Mouse (Mus musculus): ENCODE results near the gene Srebf2. TPM values are rescaled to one million over a fixed set of nuclear protein-coding genes. Genes with fewer than 3 reads are reported as not detected.
A peak's percentile ranks its signal among the peaks of the same experiment; 100 is the strongest.

Srebf2 gene
- polyA plus RNA-seq, 1 experiment from 2014 or later = 172 TPM

DNA sequence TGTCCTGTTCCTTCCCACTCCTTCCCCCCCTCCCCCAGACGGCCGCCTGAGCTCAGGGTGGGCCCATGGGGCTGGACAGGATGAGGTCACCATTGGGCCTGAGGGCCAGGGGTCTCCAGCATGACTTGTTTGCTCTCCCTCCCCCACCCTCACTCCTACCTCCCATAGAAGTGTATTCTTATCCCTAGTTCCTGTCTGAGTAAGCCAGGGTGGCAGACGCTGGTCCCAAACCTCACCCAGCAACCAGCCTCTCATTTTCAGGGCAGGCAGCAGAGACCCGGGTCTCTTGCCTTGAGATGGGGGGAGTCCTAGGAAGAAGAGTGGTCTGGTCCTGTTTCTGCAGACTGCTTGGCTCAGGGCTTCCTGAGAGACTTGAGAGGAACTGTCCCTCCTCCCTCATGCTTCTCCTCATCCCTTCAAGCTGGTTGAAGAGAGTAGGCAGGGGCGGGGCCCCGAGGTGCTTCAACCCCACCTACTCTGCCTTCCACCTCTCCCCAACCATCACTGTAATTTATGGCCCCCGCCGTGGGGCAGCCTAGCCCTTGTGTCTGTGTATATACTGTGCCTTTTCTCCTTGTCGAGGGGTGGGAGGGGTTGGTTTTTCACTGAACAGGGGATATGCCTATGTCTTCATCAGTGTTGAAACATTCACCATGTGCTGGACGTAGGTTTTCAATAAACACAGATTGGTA is 57.8 kb downstream of the Srebf2 start:
- no peak overlapping the region for H3K9ac ChIP-seq
- WGBS = 53% methylated on average over 10 of the region's 10 CpGs
- H3K27me3 ChIP-seq (replicated peaks) = peaks cover 44% of the 10 kb centered on the region
- H3K4me2 ChIP-seq (replicated peaks) = no peak overlapping the region
- H3K27ac ChIP-seq = no peak overlapping the region
- peaks cover 38% of the 10 kb centered on the region for H3K36me3 ChIP-seq
- no peaks in the 10 kb centered on the region for H3K9me3 ChIP-seq
- no peak overlapping the region for H3K4me3 ChIP-seq (replicated peaks)
- H3K4me1 ChIP-seq (replicated peaks) = peaks cover 12% of the 10 kb centered on the region; the same call in 1 of the 2 replicates
- ATAC-seq = 0 out of 2 replicates have a peak, but pooled peaks have one; percentile 27

- H3K27me3 ChIP-seq (replicated peaks) = peaks cover 62% of the 10 kb centered on the region
- H3K4me1 ChIP-seq (replicated peaks) = peaks cover 14% of the 10 kb centered on the region
- peaks cover 24% of the 10 kb centered on the region for H3K36me3 ChIP-seq
- H3K9me3 ChIP-seq = no peaks in the 10 kb centered on the region
- no peak overlapping the region for H3K4me2 ChIP-seq (replicated peaks)
- 56% methylated on average over 9 of the region's 9 CpGs for WGBS
- peak; percentile 74 for ATAC-seq
- H3K4me3 ChIP-seq (replicated peaks) = no peak overlapping the region
- H3K9ac ChIP-seq = no peak overlapping the region
- no peak overlapping the region for H3K27ac ChIP-seq
Measured at GRCm38 (mm10) chr15:82206365-82207104, 59.6 kb downstream of the Srebf2 start.

GRCm38 (mm10) chr15:82207105-82207459 is 60.1 kb downstream of the Srebf2 start:
- H3K4me1 ChIP-seq (replicated peaks) = peaks cover 20% of the 10 kb centered on the region
- ATAC-seq = no peak
- no peak overlapping the region for H3K4me3 ChIP-seq (replicated peaks)
- H3K27me3 ChIP-seq (replicated peaks) = peaks cover 67% of the 10 kb centered on the region
- no peak overlapping the region for H3K9ac ChIP-seq
- WGBS = 29% methylated on average over 34 of the region's 34 CpGs
- peaks cover 19% of the 10 kb centered on the region for H3K36me3 ChIP-seq
- H3K9me3 ChIP-seq = no peaks in the 10 kb centered on the region
- no peak overlapping the region for H3K4me2 ChIP-seq (replicated peaks)
- no peak overlapping the region for H3K27ac ChIP-seq

DNA sequence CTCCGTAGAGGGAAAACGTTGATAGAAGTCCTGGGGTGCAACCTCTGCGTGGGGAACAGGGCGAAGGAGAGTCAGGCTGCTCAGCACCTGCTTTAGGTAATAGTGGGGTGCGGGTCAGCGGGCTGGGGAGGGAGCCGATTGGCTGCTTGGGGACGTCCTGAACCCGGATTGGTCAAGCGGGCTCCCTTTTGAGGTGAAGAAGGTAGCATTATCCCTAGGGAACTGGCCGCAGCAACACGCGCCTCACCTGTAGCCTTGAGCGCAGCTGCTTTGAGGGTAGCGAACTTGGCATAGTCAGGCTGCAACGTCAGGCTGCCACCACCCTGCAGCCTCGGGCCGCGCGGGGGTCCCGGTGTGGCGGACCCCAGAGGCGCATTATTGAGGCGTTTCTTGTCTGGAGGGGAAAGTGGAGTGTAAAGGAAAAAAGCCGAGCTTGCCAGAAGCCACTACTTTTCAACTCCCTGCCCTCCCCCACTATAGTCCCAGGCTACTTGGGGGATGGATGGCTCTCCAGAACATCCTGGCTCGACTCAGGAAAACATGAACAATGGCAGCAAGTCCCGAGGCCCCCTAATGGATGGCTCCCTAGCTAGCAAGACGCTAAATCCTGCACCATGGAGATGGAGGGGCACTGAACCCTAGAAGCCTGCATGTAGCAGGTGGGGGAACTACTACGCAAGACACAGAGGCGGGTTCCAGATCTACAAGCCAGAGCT is 60.7 kb downstream of the Srebf2 start:
- Histone ChIP-seq H3K4me1 (replicated peaks) (peaks cover 26% of the 10 kb centered on the region), H3K4me2 (replicated peaks) (no peak overlapping the region), H3K9ac (no peak overlapping the region), H3K27ac (no peak overlapping the region), H3K27me3 (replicated peaks) (peaks cover 73% of the 10 kb centered on the region), H3K9me3 (no peaks in the 10 kb centered on the region), H3K4me3 (replicated peaks) (no peak overlapping the region), H3K36me3 (peaks cover 19% of the 10 kb centered on the region)
- ATAC-seq = no peak
- 25% methylated on average over 30 of the region's 30 CpGs for WGBS

DNA sequence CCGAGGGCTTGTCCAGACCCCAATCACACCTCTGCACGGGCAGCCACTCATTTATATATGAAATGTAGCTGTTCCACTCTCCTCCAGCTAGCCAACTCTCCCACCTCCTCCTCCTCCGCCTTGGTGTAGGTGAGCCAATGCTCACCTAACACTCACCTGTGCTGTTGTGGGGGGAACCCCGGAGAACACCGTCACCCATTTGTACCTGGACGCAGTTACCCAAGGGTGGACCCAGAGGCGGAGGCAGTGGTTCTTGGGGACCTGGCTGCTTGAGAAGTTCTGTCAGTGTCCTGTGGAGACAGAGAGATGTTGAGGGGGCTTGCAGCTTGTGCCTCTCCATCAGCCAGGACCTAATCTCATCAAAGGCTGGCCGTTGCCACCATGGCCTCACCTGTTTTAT is 61.3 kb downstream of the Srebf2 start:
- Histone ChIP-seq H3K9me3 (no peaks in the 10 kb centered on the region), H3K27ac (no peak overlapping the region), H3K27me3 (replicated peaks) (peaks cover 79% of the 10 kb centered on the region), H3K4me1 (replicated peaks) (peaks cover 28% of the 10 kb centered on the region), H3K36me3 (peaks cover 12% of the 10 kb centered on the region), H3K4me3 (replicated peaks) (no peak overlapping the region), H3K9ac (no peak overlapping the region), H3K4me2 (replicated peaks) (no peak overlapping the region)
- no peak for ATAC-seq
- 85% methylated on average over 8 of the region's 8 CpGs for WGBS

DNA sequence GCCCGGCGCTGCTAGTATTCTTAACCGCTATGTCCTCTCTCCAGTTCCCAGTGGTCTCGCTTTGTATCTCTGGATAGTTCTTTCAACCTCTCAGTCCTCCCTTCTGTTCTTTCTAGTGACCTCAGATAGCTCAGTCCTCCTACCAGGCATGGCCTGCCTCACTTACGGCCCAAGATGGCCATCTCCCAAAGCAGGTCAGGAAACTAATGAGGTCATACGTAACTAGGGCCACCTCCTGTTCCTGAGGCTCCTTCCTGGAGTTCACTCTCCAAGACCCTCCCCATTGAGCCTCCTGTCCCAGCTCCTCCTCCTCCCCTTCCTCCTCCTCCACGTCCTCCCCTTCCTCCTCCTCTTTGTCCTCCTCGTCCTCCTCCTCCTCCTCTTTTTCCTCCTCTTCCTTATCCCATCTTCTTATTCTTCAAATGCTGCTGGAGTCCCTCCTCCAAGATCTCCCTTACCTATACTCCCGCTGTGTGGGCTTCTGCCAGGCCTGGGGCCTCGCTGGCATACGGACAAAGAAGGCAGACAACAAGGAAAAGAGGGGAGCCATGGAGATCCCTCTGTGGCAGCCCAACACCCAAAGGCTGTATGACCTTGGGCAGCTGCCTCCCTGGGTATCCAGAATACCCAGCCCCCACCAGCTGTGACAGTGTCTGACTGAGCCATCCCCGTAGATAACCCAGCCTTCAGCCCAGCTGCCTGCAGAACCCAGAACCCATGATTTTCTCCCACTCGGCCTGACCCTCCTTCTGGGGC is 62.5 kb downstream of the Srebf2 start:
- Histone ChIP-seq H3K27ac (no peak overlapping the region), H3K36me3 (0 out of 2 replicates have a peak, but pooled peaks cover 2% of the 10 kb centered on the region), H3K9ac (no peak overlapping the region), H3K4me1 (replicated peaks) (peaks cover 28% of the 10 kb centered on the region), H3K27me3 (replicated peaks) (peaks cover 85% of the 10 kb centered on the region), H3K4me2 (replicated peaks) (no peak overlapping the region), H3K4me3 (replicated peaks) (no peak overlapping the region), H3K9me3 (no peaks in the 10 kb centered on the region)
- 81% methylated on average over 13 of the region's 13 CpGs for WGBS
- ATAC-seq = no peak

GRCm38 (mm10) chr15:82210801-82211200 is 63.8 kb downstream of the Srebf2 start:
- Histone ChIP-seq H3K9me3 (no peaks in the 10 kb centered on the region), H3K27me3 (replicated peaks) (peaks cover 89% of the 10 kb centered on the region), H3K4me2 (replicated peaks) (no peak overlapping the region), H3K4me3 (replicated peaks) (no peak overlapping the region), H3K4me1 (replicated peaks) (peaks cover 28% of the 10 kb centered on the region), H3K27ac (no peak overlapping the region), H3K36me3 (0 out of 2 replicates have a peak, but pooled peaks cover 2% of the 10 kb centered on the region), H3K9ac (no peak overlapping the region)
- WGBS = 52% methylated on average over 1 of the region's 1 CpGs
- no peak for ATAC-seq

- Histone ChIP-seq H3K4me1 (replicated peaks) (peaks cover 25% of the 10 kb centered on the region), H3K36me3 (no peaks in the 10 kb centered on the region), H3K9me3 (no peaks in the 10 kb centered on the region), H3K9ac (no peak overlapping the region), H3K27ac (no peak overlapping the region), H3K4me2 (replicated peaks) (peak overlapping the region; percentile 74), H3K27me3 (replicated peaks) (peaks cover 89% of the 10 kb centered on the region), H3K4me3 (replicated peaks) (peak overlapping the region; percentile 36)
- no peak for ATAC-seq
- 2% methylated on average over 11 of the region's 11 CpGs for WGBS
Measured at GRCm38 (mm10) chr15:82211281-82211680, 64.3 kb downstream of the Srebf2 start.

GRCm38 (mm10) chr15:82211911-82212751 is 65.2 kb downstream of the Srebf2 start:
- under 1% methylated on average over 110 of the region's 112 CpGs for WGBS
- H3K4me3 ChIP-seq (replicated peaks) = peak overlapping the region; percentile 36
- peaks cover 89% of the 10 kb centered on the region for H3K27me3 ChIP-seq (replicated peaks)
- H3K9ac ChIP-seq = no peak overlapping the region
- H3K36me3 ChIP-seq = no peaks in the 10 kb centered on the region
- H3K27ac ChIP-seq = no peak overlapping the region
- H3K4me1 ChIP-seq (replicated peaks) = peaks cover 19% of the 10 kb centered on the region
- no peaks in the 10 kb centered on the region for H3K9me3 ChIP-seq
- ATAC-seq = peak; percentile 57
- H3K4me2 ChIP-seq (replicated peaks) = peak overlapping the region; percentile 74

DNA sequence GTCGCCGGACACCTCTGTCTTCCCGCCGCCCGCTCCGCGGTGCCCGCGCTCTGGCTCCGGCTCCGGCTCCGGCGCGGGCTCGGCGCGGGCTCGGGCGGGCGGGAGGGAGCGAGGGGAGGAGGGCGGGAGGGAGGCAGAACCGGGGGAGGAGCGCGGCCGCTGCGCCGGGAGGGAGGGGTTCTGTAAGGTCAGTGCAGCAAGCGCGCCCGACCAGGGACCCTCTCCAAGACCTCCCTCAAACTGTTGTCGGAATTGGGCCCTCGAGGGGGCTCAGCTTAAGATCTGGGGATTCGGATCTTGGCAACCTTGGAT is 65.7 kb downstream of the Srebf2 start, which contains the start of gene Shisa8:
Gene Shisa8 (minus strand): TSS at position 64 of the 312 bp plus-strand sequence.
- Histone ChIP-seq H3K4me3 (replicated peaks) (peak within 1 kb of the TSS; percentile 36), H3K9ac (no peak within 1 kb of the TSS), H3K27ac (no peak within 1 kb of the TSS), H3K4me2 (replicated peaks) (peak within 1 kb of the TSS; percentile 74), H3K4me1 (replicated peaks) (peaks cover 16% of the 10 kb centered on the region), H3K9me3 (no peaks in the 10 kb centered on the region), H3K36me3 (no peaks in the 10 kb centered on the region), H3K27me3 (replicated peaks) (peaks cover 86% of the 10 kb centered on the region)
- peak; percentile 46 for ATAC-seq
- 0% methylated on average over 6 of the region's 34 CpGs for WGBS

GRCm38 (mm10) chr15:82213222-82213621 is 66.2 kb downstream of the Srebf2 start:
- Histone ChIP-seq H3K36me3 (no peaks in the 10 kb centered on the region), H3K27ac (no peak overlapping the region), H3K27me3 (replicated peaks) (peaks cover 84% of the 10 kb centered on the region), H3K4me2 (replicated peaks) (no peak overlapping the region), H3K4me3 (replicated peaks) (no peak overlapping the region), H3K9ac (no peak overlapping the region), H3K9me3 (no peaks in the 10 kb centered on the region), H3K4me1 (replicated peaks) (peaks cover 16% of the 10 kb centered on the region)
- ATAC-seq = no peak
- WGBS = 17% methylated on average over 4 of the region's 4 CpGs
